Mouse (Mus musculus): ENCODE results near the gene Tssk4. TPM values are rescaled to one million over a fixed set of nuclear protein-coding genes. Genes with fewer than 3 reads are reported as not detected.
A peak's percentile ranks its signal among the peaks of the same experiment; 100 is the strongest.

Gene Tssk4
- polyA plus RNA-seq, 1 experiment from 2014 or later: 1.0 TPM

DNA sequence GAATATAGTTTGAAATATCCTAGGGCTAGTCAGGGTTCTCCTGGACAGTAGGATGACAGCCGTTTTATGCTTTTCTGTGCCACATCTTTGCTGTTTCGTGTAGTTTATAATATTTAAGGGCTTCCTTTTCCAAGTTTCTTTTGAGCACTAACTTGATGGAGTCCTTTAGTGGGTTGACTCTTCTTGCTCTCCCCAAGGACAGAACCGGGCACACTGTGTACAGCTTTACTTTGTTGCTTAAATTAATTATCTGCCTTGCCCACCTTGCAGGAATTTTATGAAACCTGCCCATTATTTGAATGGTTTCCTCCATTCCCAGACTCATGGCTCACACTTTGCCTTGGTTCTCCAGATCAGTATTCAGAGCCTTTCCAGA, 32.1 kb downstream of the Tssk4 start:
- H3K9ac ChIP-seq: peak overlapping the region; percentile 53
- peaks cover 34% of the 10 kb centered on the region for H3K36me3 ChIP-seq
- peak overlapping the region; percentile 78 for H3K4me3 ChIP-seq
- peaks cover 10% of the 10 kb centered on the region for H3K4me1 ChIP-seq
- no peaks in the 10 kb centered on the region for H3K9me3 ChIP-seq
- H3K27ac ChIP-seq: peak overlapping the region; percentile 82; the same call in 1 of the 2 replicates
- ATAC-seq (ENCODE audit: low FRiP score, low read depth): peak; percentile 32
- no peaks in the 10 kb centered on the region for H3K27me3 ChIP-seq
- peak overlapping the region; percentile 81 for H3K4me2 ChIP-seq (replicated peaks)
- 8% methylated on average over 3 of the region's 3 CpGs for WGBS

GRCm38 (mm10) chr14:55689433-55689832, 39.4 kb downstream of the Tssk4 start:
- Histone ChIP-seq H3K36me3 (no peaks in the 10 kb centered on the region), H3K9ac (no peak overlapping the region), H3K4me2 (replicated peaks) (no peak overlapping the region), H3K9me3 (no peaks in the 10 kb centered on the region), H3K27me3 (no peaks in the 10 kb centered on the region), H3K4me1 (no peaks in the 10 kb centered on the region), H3K27ac (no peak overlapping the region), H3K4me3 (no peak overlapping the region)
- 75% methylated on average over 10 of the region's 10 CpGs for WGBS
- no peak for ATAC-seq (ENCODE audit: low FRiP score, low read depth)

DNA sequence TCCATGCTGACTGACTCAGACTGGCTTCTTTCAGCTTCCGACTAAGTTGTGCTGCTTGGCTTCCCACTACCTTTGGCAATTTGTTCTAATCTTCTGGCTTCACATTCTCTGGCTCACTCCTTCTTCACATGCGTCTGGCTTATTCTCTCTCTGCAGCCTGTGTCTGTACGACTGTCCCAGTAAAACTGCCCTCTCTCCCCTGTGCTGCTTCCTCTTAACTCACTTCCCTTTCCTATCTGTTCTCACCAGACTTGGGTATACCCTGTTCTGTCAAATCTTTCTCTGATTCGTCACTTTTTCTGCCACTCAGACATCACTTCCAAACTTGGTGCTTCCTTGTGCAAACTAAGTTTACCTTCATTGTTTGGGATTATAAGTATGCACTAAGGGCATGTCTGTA, 47.2 kb downstream of the Tssk4 start:
- ATAC-seq (ENCODE audit: low FRiP score, low read depth): no peak
- H3K27me3 ChIP-seq: no peaks in the 10 kb centered on the region
- no peak overlapping the region for H3K9ac ChIP-seq
- WGBS: 87% methylated on average over 4 of the region's 4 CpGs
- H3K27ac ChIP-seq: no peak overlapping the region
- H3K9me3 ChIP-seq: no peaks in the 10 kb centered on the region
- H3K4me2 ChIP-seq (replicated peaks): no peak overlapping the region
- no peaks in the 10 kb centered on the region for H3K36me3 ChIP-seq
- H3K4me1 ChIP-seq: no peaks in the 10 kb centered on the region
- H3K4me3 ChIP-seq: no peak overlapping the region

DNA sequence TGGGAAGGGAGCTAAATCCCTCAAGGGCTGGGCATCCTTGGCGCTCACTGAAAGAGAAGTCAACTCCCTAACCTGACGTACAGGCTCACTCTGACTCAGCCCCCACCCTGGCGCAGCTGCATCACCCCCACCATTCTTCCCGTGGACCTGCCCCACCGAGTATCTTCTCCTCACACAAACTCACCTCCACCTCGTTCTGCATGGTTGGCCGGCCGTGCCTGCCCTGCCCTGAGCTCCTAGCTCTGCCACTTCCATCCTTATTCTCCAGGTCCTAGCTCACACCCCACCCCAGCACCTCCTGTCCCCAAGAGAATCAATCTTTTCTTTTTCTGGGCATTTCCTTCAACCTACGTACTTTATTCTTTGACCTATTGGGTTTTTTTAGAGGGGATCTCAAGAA, 51.1 kb downstream of the Tssk4 start:
- Histone ChIP-seq H3K4me1 (0 out of 2 replicates have a peak, but pooled peaks cover 5% of the 10 kb centered on the region), H3K4me2 (replicated peaks) (no peak overlapping the region), H3K4me3 (no peak overlapping the region), H3K36me3 (no peaks in the 10 kb centered on the region), H3K9me3 (no peaks in the 10 kb centered on the region), H3K27me3 (no peaks in the 10 kb centered on the region), H3K9ac (no peak overlapping the region), H3K27ac (no peak overlapping the region)
- no peak for ATAC-seq (ENCODE audit: low FRiP score, low read depth)
- WGBS: 64% methylated on average over 9 of the region's 9 CpGs

Other genes starting within 250 kb of the Tssk4 start
- 87.4 and 89.1 TPM in 2 replicates for gene Dhrs4, start 171.4 kb upstream of the Tssk4 start, polyA plus RNA-seq (2015; fragmentation: Nextera tagmentation; extraction: Ambion mirVana)
- 2.7 and 3.3 TPM in 2 replicates for gene Carmil3, start 159.5 kb upstream of the Tssk4 start, polyA plus RNA-seq (2015; fragmentation: Nextera tagmentation; extraction: Ambion mirVana)
- gene Cpne6, start 139.7 kb upstream of the Tssk4 start, polyA plus RNA-seq (2015; fragmentation: Nextera tagmentation; extraction: Ambion mirVana): 0.32 and 0.78 TPM in 2 replicates
- not detected in 2 replicates for gene Nrl, start 125.2 kb upstream of the Tssk4 start, polyA plus RNA-seq (2015; fragmentation: Nextera tagmentation; extraction: Ambion mirVana)
- 36.9 and 38.0 TPM in 2 replicates for gene Pck2, start 109.9 kb upstream of the Tssk4 start, polyA plus RNA-seq (2015; fragmentation: Nextera tagmentation; extraction: Ambion mirVana)
- 55.9 and 58.7 TPM in 2 replicates for gene Dcaf11, start 90.2 kb upstream of the Tssk4 start, polyA plus RNA-seq (2015; fragmentation: Nextera tagmentation; extraction: Ambion mirVana)
- 0.74 TPM in 1 of 2 replicates, not detected in the other for gene A730061H03Rik, start 89.8 kb upstream of the Tssk4 start, polyA plus RNA-seq (2015; fragmentation: Nextera tagmentation; extraction: Ambion mirVana)
- 22.5 and 25.5 TPM in 2 replicates for gene Fitm1, start 74.6 kb upstream of the Tssk4 start, polyA plus RNA-seq (2015; fragmentation: Nextera tagmentation; extraction: Ambion mirVana)
- 145 and 150 TPM in 2 replicates for gene Psme1, start 72.1 kb upstream of the Tssk4 start, polyA plus RNA-seq (2015; fragmentation: Nextera tagmentation; extraction: Ambion mirVana)
- 4.9 and 5.0 TPM in 2 replicates for gene Emc9, start 64.9 kb upstream of the Tssk4 start, polyA plus RNA-seq (2015; fragmentation: Nextera tagmentation; extraction: Ambion mirVana)
- 251 and 280 TPM in 2 replicates for gene Psme2, start 59.1 kb upstream of the Tssk4 start, polyA plus RNA-seq (2015; fragmentation: Nextera tagmentation; extraction: Ambion mirVana)
- 22.5 and 23.2 TPM in 2 replicates for gene Rnf31, start 58.5 kb upstream of the Tssk4 start, polyA plus RNA-seq (2015; fragmentation: Nextera tagmentation; extraction: Ambion mirVana)
- gene Irf9, start 46.6 kb upstream of the Tssk4 start, polyA plus RNA-seq (2015; fragmentation: Nextera tagmentation; extraction: Ambion mirVana): 11.2 and 11.4 TPM in 2 replicates
- 6.1 and 7.0 TPM in 2 replicates for gene Rec8, start 32.1 kb upstream of the Tssk4 start, polyA plus RNA-seq (2015; fragmentation: Nextera tagmentation; extraction: Ambion mirVana)
- 107 and 113 TPM in 2 replicates for gene Ipo4, start 14.2 kb upstream of the Tssk4 start, polyA plus RNA-seq (2015; fragmentation: Nextera tagmentation; extraction: Ambion mirVana)
- gene Gm49378, start 12.3 kb upstream of the Tssk4 start, polyA plus RNA-seq (2015; fragmentation: Nextera tagmentation; extraction: Ambion mirVana): 1.3 and 1.9 TPM in 2 replicates
- 108 and 113 TPM in 2 replicates for gene Tm9sf1, start 6.4 kb upstream of the Tssk4 start, polyA plus RNA-seq (2015; fragmentation: Nextera tagmentation; extraction: Ambion mirVana)
- gene Mdp1, start 10.3 kb downstream of the Tssk4 start, polyA plus RNA-seq (2015; fragmentation: Nextera tagmentation; extraction: Ambion mirVana): 68.7 and 69.5 TPM in 2 replicates
- gene Gmpr2, start 21.8 kb downstream of the Tssk4 start, polyA plus RNA-seq (2015; fragmentation: Nextera tagmentation; extraction: Ambion mirVana): 70.2 and 72.7 TPM in 2 replicates
- 606 and 624 TPM in 2 replicates for gene Nedd8, start 21.9 kb downstream of the Tssk4 start, polyA plus RNA-seq (2015; fragmentation: Nextera tagmentation; extraction: Ambion mirVana)
- gene Tinf2, start 31.6 kb downstream of the Tssk4 start, polyA plus RNA-seq (2015; fragmentation: Nextera tagmentation; extraction: Ambion mirVana): 43.4 and 44.0 TPM in 2 replicates
- gene Tgm1, start 63.7 kb downstream of the Tssk4 start, polyA plus RNA-seq (2015; fragmentation: Nextera tagmentation; extraction: Ambion mirVana): 5.0 and 5.7 TPM in 2 replicates
- gene Rabggta, start 72.1 kb downstream of the Tssk4 start, polyA plus RNA-seq (2015; fragmentation: Nextera tagmentation; extraction: Ambion mirVana): 24.8 and 26.2 TPM in 2 replicates
- gene Dhrs1, start 95.5 kb downstream of the Tssk4 start, polyA plus RNA-seq (2015; fragmentation: Nextera tagmentation; extraction: Ambion mirVana): 78.1 and 89.9 TPM in 2 replicates
- gene Nop9, start 95.5 kb downstream of the Tssk4 start, polyA plus RNA-seq (2015; fragmentation: Nextera tagmentation; extraction: Ambion mirVana): 41.8 and 42.8 TPM in 2 replicates
- gene Cideb, start 108.3 kb downstream of the Tssk4 start, polyA plus RNA-seq (2015; fragmentation: Nextera tagmentation; extraction: Ambion mirVana): 0.45 and 0.72 TPM in 2 replicates
- gene Ltb4r2, start 111.2 kb downstream of the Tssk4 start, polyA plus RNA-seq (2015; fragmentation: Nextera tagmentation; extraction: Ambion mirVana): 0.36 and 0.64 TPM in 2 replicates
- 0.45 and 0.51 TPM in 2 replicates for gene Ltb4r1, start 115.8 kb downstream of the Tssk4 start, polyA plus RNA-seq (2015; fragmentation: Nextera tagmentation; extraction: Ambion mirVana)
- 20.9 and 25.6 TPM in 2 replicates for gene Adcy4, start 133.9 kb downstream of the Tssk4 start, polyA plus RNA-seq (2015; fragmentation: Nextera tagmentation; extraction: Ambion mirVana)
- 31.0 and 37.1 TPM in 2 replicates for gene Ripk3, start 138.7 kb downstream of the Tssk4 start, polyA plus RNA-seq (2015; fragmentation: Nextera tagmentation; extraction: Ambion mirVana)
- gene Nfatc4, start 173.0 kb downstream of the Tssk4 start, polyA plus RNA-seq (2015; fragmentation: Nextera tagmentation; extraction: Ambion mirVana): 124 and 128 TPM in 2 replicates
- gene Nynrin, start 203.8 kb downstream of the Tssk4 start, polyA plus RNA-seq (2015; fragmentation: Nextera tagmentation; extraction: Ambion mirVana): 28.2 and 34.2 TPM in 2 replicates
- gene Cbln3, start 234.2 kb downstream of the Tssk4 start, polyA plus RNA-seq (2015; fragmentation: Nextera tagmentation; extraction: Ambion mirVana): 0.17 and 0.31 TPM in 2 replicates
- gene Khnyn, start 234.8 kb downstream of the Tssk4 start, polyA plus RNA-seq (2015; fragmentation: Nextera tagmentation; extraction: Ambion mirVana): 24.2 and 25.5 TPM in 2 replicates